Mouse (Mus musculus): Measurements from ENCODE around the gene Bckdhb.
"Not testable (repeated sequence)": the region's sequence is repeated elsewhere in the genome, so short reads cannot be mapped to it uniquely, and the experiment has no call there.

Gene Bckdhb

GRCm38 (mm10) chr9:84045632-84046031 is 120.7 kb downstream of the Bckdhb start:
- DNase-seq (ENCODE audit: low spot score in 2 of 2) = no peak

DNA sequence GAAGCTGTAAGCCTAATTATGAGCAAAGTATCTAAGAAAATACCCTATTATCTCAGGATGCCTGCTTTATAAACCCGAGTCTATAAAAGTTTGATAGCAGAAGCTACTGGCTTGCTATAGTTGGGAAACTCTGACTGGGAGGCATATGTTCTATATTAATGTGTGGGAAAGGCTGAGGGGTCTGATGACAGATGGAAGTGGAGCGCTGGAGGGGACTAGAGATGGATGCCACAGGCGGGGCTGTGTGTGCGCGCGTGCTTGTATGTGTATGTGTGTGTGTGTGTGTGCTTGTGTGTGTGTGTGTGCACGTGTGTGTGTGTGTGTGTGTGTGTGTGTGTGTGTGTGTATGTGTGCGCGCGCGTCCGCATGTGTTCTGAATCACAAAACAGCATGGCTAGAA is 121.4 kb downstream of the Bckdhb start:
- no peak for DNase-seq (ENCODE audit: low spot score in 2 of 2)

DNA sequence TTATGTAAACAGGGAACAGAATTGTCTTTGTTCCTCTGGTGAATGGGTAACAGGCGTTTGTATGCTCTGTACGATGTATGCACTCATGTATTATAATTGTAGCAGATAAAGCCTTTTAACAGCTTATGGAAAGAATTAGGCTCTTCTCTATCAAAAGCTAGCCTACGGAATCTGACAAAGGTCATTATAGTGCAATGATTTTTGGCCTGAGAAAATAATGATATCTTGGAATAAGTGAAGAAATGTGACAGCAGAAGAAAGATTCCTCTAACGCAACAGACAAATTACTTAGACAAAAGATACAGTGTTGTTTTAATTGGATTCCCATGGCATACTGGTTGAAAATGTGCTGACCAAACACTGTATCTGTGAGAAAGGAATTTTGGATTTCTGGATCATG is 122.0 kb downstream of the Bckdhb start:
- no peak for DNase-seq (ENCODE audit: low spot score in 2 of 2)

DNA sequence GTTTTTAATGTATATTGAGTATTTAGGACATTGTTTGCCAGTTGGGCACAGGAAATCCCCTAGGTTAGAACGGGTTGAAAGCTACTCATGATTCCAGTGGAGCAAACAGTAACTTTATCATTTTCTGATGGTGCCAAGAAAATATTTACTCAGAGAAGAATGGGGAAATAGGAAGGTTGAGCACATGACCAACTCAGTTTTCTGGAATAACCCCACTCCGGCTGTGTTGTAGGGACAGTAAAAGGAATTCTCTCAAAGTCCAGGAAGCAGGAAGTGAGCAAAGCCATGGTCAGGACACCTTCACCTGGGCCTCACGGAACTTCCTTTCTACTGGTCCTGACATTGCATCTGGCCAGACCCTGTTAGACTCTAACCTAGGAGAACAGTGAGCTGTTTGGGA is 122.5 kb downstream of the Bckdhb start:
- DNase-seq (ENCODE audit: low spot score in 2 of 2) = no peak

- DNase-seq (ENCODE audit: low spot score in 2 of 2) = no peak
These were observed 124.2 kb downstream of the Bckdhb start for GRCm38 (mm10) chr9:84049142-84049541.

GRCm38 (mm10) chr9:84050867-84051635 is 126.1 kb downstream of the Bckdhb start:
- no peak for DNase-seq (ENCODE audit: low spot score in 2 of 2)

DNA sequence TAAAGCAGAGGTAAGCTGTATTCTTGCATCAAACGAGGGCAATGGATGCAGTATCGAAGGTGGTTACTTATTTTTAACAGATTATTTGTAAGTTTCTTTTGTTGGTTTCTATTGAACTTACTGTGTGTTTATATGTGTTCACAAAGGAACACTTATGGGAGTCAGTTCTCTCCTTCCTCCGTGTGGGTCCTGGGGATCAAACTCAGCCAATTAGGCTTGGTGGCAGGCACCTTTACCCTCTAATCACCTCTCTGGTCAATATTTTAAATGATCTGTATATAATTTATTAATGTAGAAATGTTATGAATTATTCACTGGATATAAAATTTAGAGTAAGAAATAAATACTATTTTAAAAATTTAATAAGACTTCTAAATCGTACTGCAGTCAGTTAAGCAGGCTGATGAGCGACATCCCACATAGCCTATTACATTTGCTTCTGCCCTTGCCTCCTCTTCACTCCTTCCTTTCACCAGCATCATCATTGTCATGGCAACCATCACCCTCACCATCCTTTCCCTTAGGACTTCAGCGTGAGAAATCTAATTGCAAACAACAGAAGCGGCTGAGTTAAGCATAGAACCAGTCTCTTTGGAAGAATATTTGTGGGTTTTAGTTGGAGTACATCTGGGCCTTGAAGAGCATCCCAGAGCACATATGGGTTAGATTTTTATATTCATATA is 130.3 kb downstream of the Bckdhb start:
- DNase-seq (ENCODE audit: low spot score in 2 of 2) = no peak

GRCm38 (mm10) chr9:84060781-84061180 is 135.8 kb downstream of the Bckdhb start:
- DNase-seq (ENCODE audit: low spot score in 2 of 2) = not testable (repeated sequence)

- DNase-seq (ENCODE audit: low spot score in 2 of 2) = no peak
These were observed 138.7 kb downstream of the Bckdhb start for GRCm38 (mm10) chr9:84063617-84064016.

- DNase-seq (ENCODE audit: low spot score in 2 of 2) = no peak
These were observed 139.2 kb downstream of the Bckdhb start for GRCm38 (mm10) chr9:84064113-84064512.

- DNase-seq (ENCODE audit: low spot score in 2 of 2) = no peak
These were observed 145.3 kb downstream of the Bckdhb start for GRCm38 (mm10) chr9:84070247-84070646.

- no peak for DNase-seq (ENCODE audit: low spot score in 2 of 2)
These were observed 145.8 kb downstream of the Bckdhb start for GRCm38 (mm10) chr9:84070740-84071139.

GRCm38 (mm10) chr9:84072534-84072933 is 147.6 kb downstream of the Bckdhb start:
- DNase-seq (ENCODE audit: low spot score in 2 of 2) = no peak

DNA sequence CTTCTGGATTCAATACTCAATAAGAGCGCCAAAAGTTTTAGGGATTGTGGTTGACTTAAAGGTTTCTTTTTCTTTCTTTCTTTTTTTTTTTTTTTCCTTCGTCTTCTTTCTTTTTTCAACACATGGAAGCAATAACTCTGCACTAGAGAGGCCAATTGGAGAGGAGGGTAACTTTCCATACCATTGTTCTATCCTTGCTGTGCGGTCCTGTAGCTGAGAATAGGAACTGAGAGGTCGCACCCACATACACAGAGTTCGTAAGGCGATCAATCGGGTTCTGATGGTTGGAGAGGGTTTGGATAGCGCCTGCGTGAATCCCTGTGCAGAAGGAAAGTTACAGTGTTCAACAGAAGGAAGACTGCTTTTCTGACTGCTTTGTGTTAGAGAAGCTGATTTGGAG is 148.3 kb downstream of the Bckdhb start:
- no peak for DNase-seq (ENCODE audit: low spot score in 2 of 2)

DNA sequence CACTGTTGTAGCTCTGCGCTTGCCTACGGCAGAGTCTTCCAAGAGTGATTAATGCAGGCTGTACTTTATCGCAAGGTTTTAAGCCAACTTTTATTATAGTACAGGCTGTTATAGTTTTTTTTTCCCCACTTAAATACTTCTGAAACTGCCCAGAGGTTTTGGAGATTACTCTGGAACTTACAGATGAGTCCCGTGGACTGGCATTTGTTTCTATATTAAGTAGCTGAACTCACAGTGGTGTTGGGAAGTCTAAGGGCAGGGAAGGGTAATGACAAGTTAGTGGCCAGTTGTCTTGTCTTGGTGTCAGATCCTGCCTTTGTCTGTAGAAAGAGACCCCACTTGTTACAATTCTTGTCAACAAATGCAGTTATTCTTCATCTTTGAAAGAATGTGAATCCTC is 158.6 kb downstream of the Bckdhb start:
- no peak for DNase-seq (ENCODE audit: low spot score in 2 of 2)

GRCm38 (mm10) chr9:84084686-84085085 is 159.7 kb downstream of the Bckdhb start:
- DNase-seq (ENCODE audit: low spot score in 2 of 2) = no peak

DNA sequence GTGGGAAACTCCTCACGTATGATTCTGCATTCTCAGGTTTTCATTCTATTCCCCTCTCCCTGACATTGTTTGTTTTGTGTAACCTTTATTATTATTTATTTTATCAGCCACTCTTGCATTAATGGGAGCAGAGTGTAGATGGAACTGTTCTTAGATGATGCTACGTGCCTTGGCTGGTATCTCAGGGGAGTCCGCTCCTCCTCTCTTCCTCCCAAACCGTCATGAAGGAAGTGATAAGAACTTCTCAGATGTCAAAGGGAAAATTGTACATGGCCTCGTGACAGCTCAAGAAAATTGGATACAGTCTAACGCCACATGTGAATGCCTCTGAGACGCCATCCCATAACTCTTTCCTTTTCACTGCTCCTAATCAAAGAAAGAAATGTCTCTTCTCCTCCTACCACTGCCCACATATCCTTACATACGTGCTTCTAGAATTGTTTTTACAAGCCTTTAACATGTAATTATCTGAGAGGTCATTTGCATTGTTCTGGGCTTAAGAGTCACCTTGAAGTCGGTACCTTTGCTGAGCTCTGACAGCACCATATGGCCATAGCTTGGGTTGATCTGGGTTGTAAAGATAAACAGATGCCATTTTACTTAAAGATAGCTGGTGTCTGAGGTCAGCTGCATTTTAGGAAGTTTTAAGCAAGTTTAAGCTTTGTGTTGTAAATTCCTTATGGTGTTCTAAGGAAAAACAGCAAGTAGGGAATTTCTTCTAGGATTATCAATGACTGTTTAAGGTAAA is 165.5 kb downstream of the Bckdhb start:
- no peak for DNase-seq (ENCODE audit: low spot score in 2 of 2)

- DNase-seq (ENCODE audit: low spot score in 2 of 2) = no peak
These were observed 168.0 kb downstream of the Bckdhb start for GRCm38 (mm10) chr9:84092994-84093393.

DNA sequence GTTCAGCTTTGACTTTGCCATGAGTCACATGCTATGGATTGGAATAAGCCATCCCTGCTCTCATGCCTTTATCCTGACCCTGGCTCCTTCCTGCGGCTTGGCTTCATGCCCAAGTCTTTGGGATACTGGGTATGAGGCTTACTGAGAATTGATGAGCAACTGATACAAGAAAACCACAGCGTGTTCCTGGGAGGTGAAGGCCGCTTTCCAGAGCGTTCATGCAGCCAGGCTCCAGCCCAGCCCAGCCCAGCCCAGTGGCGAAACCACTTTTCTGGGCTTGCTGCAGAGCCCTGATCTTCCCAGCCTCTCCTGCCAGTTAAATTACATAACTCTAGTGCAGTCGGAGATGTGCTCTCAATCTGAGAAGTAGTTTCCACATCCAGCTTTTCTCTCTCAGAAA is 169.2 kb downstream of the Bckdhb start:
- no peak for DNase-seq (ENCODE audit: low spot score in 2 of 2)

DNA sequence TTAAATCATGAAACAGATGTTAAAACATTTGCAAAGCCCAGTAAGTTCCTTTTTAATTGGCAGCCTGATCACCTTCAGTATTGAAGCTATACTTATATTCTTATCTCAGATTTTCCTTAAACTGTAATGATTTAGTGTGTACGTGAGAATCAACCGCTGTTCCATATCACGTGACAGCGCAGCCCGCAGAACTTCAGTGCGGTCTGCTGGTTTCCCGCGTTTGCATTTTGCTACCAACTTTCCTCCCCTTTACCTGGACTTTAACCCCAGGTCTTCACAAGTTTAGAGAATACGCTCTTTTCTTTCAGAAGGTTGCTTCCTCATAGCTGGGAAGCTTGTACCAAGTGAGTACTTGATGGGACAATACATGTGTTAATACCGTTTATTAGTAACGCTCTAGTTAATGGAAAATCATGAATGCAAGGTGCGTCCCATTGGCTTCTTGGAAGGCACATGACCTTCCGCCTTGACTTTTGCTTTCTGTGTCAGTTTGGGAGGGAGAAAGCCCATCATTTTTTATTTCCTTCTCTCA is 171.6 kb downstream of the Bckdhb start:
- no peak for DNase-seq (ENCODE audit: low spot score in 2 of 2)

DNA sequence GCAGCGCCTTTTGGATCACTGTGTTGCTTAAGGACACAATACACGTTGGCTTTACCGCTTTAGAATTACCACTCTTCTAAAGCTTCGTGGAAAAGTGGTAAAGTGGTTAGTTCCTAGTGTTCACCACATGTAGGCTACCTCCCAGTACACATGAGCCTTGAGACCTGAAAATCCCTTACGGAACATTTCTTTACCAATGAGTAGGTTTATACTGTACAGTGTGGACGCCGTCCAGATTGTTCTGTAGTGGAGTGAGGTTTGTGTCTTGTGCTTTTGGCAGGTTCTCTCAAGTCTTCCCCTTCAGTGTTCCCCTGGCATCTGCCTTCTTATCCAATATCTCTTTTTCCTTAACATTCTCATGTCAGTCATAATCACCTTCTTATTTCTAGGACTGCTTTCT is 178.4 kb downstream of the Bckdhb start:
- DNase-seq (ENCODE audit: low spot score in 2 of 2) = no peak

- DNase-seq (ENCODE audit: low spot score in 2 of 2) = no peak
These were observed 181.5 kb downstream of the Bckdhb start for GRCm38 (mm10) chr9:84106438-84106837.

All from frontal cortex, postnatal 36 days (tissue).